Mouse (Mus musculus) heart, postnatal 0 days (tissue): ENCODE data around the gene Als2cr12. TPM values are rescaled to one million over a fixed set of nuclear protein-coding genes. Genes with fewer than 3 reads are reported as not detected.
"Not testable (repeated sequence)": the region's sequence is repeated elsewhere in the genome, so short reads cannot be mapped to it uniquely, and the experiment has no call there.

Source experiments
- ATAC-seq: fragments of 200-750 bp; cut with Nextera tagmentation; 2 replicates; pipeline ENCODE4 v1.8.0; 2017; ENCODE audit warnings: low read depth, moderate number of reproducible peaks, moderate library complexity; ENCODE audit not compliant: insufficient read depth
- DNase-seq: peaks from one replicate; pipeline ENCODE4 v3.0.0-alpha.2; 2016; ENCODE audit warnings: low spot score
- H3K27ac ChIP-seq: fragments of 300-500 bp; sonication (generic); 2 replicates; pipeline ENCODE4 v1.5.1; 2014; ENCODE audit warnings: low read depth, mild to moderate bottlenecking
- H3K27me3 ChIP-seq: fragments of 300-500 bp; sonication (generic); 2 replicates; pipeline ENCODE4 v1.6.1; 2014; ENCODE audit warnings: low read length, mixed read lengths; ENCODE audit not compliant: control insufficient read depth, insufficient read depth
- H3K36me3 ChIP-seq: fragments of 300-500 bp; sonication (generic); replicated peaks from 2 replicates; pipeline ENCODE4 v1.6.1; 2014; ENCODE audit warnings: low read length, mixed read lengths; ENCODE audit not compliant: control insufficient read depth, insufficient read depth
- H3K4me1 ChIP-seq: fragments of 300-500 bp; sonication (generic); 2 replicates; pipeline ENCODE4 v1.6.1; 2014; ENCODE audit warnings: antibody characterized with exemption; ENCODE audit not compliant: control insufficient read depth, insufficient read depth
- H3K4me2 ChIP-seq: fragments of 300-500 bp; sonication (generic); 2 replicates; pipeline ENCODE4 v1.6.1; 2014; ENCODE audit warnings: low read depth, mild to moderate bottlenecking, low read length, moderate library complexity
- H3K4me3 ChIP-seq: fragments of 300-500 bp; sonication (generic); 2 replicates; pipeline ENCODE4 v1.5.1; 2014; ENCODE audit warnings: low read depth, low read length
- H3K9ac ChIP-seq: fragments of 300-500 bp; sonication (generic); replicated peaks from 2 replicates; pipeline ENCODE4 v1.6.1; 2014; ENCODE audit warnings: low read depth, low read length, mixed read lengths
- H3K9me3 ChIP-seq: fragments of 300-500 bp; sonication (generic); replicated peaks from 2 replicates; pipeline ENCODE4 v1.6.1; 2016; ENCODE audit warnings: low read length; ENCODE audit not compliant: control insufficient read depth
- CTCF ChIP-seq: IDR thresholded peaks from 2 replicates; pipeline ENCODE4 v1.5.1; 2016; ENCODE audit warnings: antibody characterized with exemption, control low read depth, low read depth
- EP300 ChIP-seq: IDR thresholded peaks from 2 replicates; pipeline ENCODE4 v1.6.1; 2016; ENCODE audit warnings: antibody characterized with exemption, low read depth
- WGBS: fragments of 180-500 bp; shearing (Covaris S2); extraction: QIAGEN DNeasy Blood & Tissue Kit; methylation state at CpG from one replicate; pipeline ENCODE4 v1.1.7; 2014; 5-methylcytosine and 5-hydroxymethylcytosine counted together
- polyA plus RNA-seq: library from polyadenylated mRNA; unstranded; fragments of >200 nt; fragmentation: Nextera tagmentation; extraction: Ambion mirVana; gene quantifications from 2 replicates; pipeline ENCODE4 v1.2.1, GENCODE M21; 2015
- total RNA-seq: library from RNA; depleted of rRNA; stranded (reverse); fragments of >200 nt; gene quantifications from 2 replicates; pipeline ENCODE4 v1.2.3, GENCODE M21; 2014; ENCODE audit warnings: low replicate concordance

Gene Als2cr12
- total and polyA plus RNA-seq, 2 experiments from 2014 or later: not detected

- H3K9ac ChIP-seq: no peak overlapping the region
- no peak overlapping the region for H3K4me3 ChIP-seq
- 0 out of 2 replicates have a peak, but pooled peaks cover 4% of the 10 kb centered on the region for H3K9me3 ChIP-seq
- H3K27me3 ChIP-seq: no peaks in the 10 kb centered on the region
- H3K36me3 ChIP-seq: no peaks in the 10 kb centered on the region
- no peak for ATAC-seq
- no peak for DNase-seq
- no peak overlapping the region for H3K27ac ChIP-seq
- 74% methylated on average over 5 of the region's 5 CpGs for WGBS
- TF ChIP-seq CTCF (no peak), EP300 (no peak)
- H3K4me1 ChIP-seq: no peaks in the 10 kb centered on the region
- H3K4me2 ChIP-seq: no peak overlapping the region
Observed at GRCm38 (mm10) chr1:58668191-58668590, 27.6 kb downstream of the Als2cr12 start.

GRCm38 (mm10) chr1:58663365-58663764, 32.4 kb downstream of the Als2cr12 start:
- WGBS: 60% methylated on average over 3 of the region's 3 CpGs
- not testable (repeated sequence) for DNase-seq, ATAC-seq, H3K27me3 ChIP-seq, H3K9me3 ChIP-seq, H3K4me2 ChIP-seq, H3K4me3 ChIP-seq, H3K27ac ChIP-seq, H3K9ac ChIP-seq, H3K4me1 ChIP-seq, H3K36me3 ChIP-seq

GRCm38 (mm10) chr1:58662671-58663070, 33.1 kb downstream of the Als2cr12 start:
- H3K27me3 ChIP-seq, H3K9ac ChIP-seq, H3K4me1 ChIP-seq, ATAC-seq, H3K4me2 ChIP-seq, H3K4me3 ChIP-seq, H3K27ac ChIP-seq, H3K9me3 ChIP-seq, H3K36me3 ChIP-seq, DNase-seq: not testable (repeated sequence)
- 82% methylated on average over 5 of the region's 5 CpGs for WGBS

- ATAC-seq: peak; percentile 63
- Histone ChIP-seq H3K9ac (peak overlapping the region; percentile 67), H3K9me3 (no peaks in the 10 kb centered on the region), H3K4me1 (no peaks in the 10 kb centered on the region), H3K4me3 (peak overlapping the region; percentile 72), H3K36me3 (no peaks in the 10 kb centered on the region), H3K4me2 (peak overlapping the region; percentile 86), H3K27ac (peak overlapping the region; percentile 46), H3K27me3 (no peaks in the 10 kb centered on the region)
- DNase-seq: peak; percentile 38
- WGBS: 1% methylated on average over 37 of the region's 37 CpGs
- TF ChIP-seq EP300: no peak
- no peak for TF ChIP-seq CTCF
Observed at GRCm38 (mm10) chr1:58652480-58653403, 43.0 kb downstream of the Als2cr12 start.

- H3K36me3 ChIP-seq, ATAC-seq, H3K27ac ChIP-seq, DNase-seq, H3K27me3 ChIP-seq, H3K9me3 ChIP-seq, H3K4me1 ChIP-seq: not testable (repeated sequence)
- Histone ChIP-seq H3K4me3 (peak overlapping the region; percentile 72), H3K4me2 (peak overlapping the region; percentile 86), H3K9ac (peak overlapping the region; percentile 67)
- WGBS: 75% methylated on average over 17 of the region's 17 CpGs
Observed at GRCm38 (mm10) chr1:58651571-58652456, 44.0 kb downstream of the Als2cr12 start.

- not testable (repeated sequence) for H3K27ac ChIP-seq, ATAC-seq, H3K4me1 ChIP-seq, H3K36me3 ChIP-seq, H3K4me2 ChIP-seq, H3K9me3 ChIP-seq, H3K27me3 ChIP-seq, H3K4me3 ChIP-seq, DNase-seq, H3K9ac ChIP-seq
- WGBS: 55% methylated on average over 1 of the region's 2 CpGs
Observed at GRCm38 (mm10) chr1:58628847-58629246, 66.9 kb downstream of the Als2cr12 start.
